10 mouse cellular contexts compared by ENCODE assay signal in genomic region chr2:68978660-68979604, GRCm38 (mm10).
DNase-seq lines count a peak whose midpoint lies in the region; ATAC-seq and TF ChIP-seq lines count a peak whose summit lies in the region.
"Had no signal": no experiment of that assay in that cellular context is flagged by ENCODE, and none has a peak within 500 bp of the region (broad histone marks: within the 10 kb centered on the region; RNA-seq: fewer than 3 reads in every experiment).

No protein-coding gene starts in this region.

- peaks cover 18% of the 10 kb centered on the region; the same call in 1 of the 2 replicates for H3K4me1 ChIP-seq in lung, embryonic 14.5 days (ENCODE audit: insufficient read depth)
- peaks cover 7% of the 10 kb centered on the region; the same call in 1 of the 2 replicates for H3K4me1 ChIP-seq in lung, postnatal 0 days (ENCODE audit: insufficient read depth, low read depth, low read length)
- H3K4me1 ChIP-seq in embryonic facial prominence, embryonic 10.5 days = peaks cover 40% of the 10 kb centered on the region
- H3K4me1 ChIP-seq in intestine, embryonic 16.5 days (ENCODE audit: control insufficient read depth, insufficient read depth, low read length) = peaks cover 22% of the 10 kb centered on the region

- H3K9me3 ChIP-seq in lung, embryonic 14.5 days (ENCODE audit: low read depth, low read length) = no peaks in the 10 kb centered on the region
- no peaks in the 10 kb centered on the region for H3K9me3 ChIP-seq in lung, postnatal 0 days (ENCODE audit: low read length)
- no peaks in the 10 kb centered on the region for H3K9me3 ChIP-seq in embryonic facial prominence, embryonic 10.5 days
- H3K9me3 ChIP-seq in intestine, embryonic 16.5 days (ENCODE audit: control insufficient read depth, low read length) = no peaks in the 10 kb centered on the region
- H3K9me3 ChIP-seq: limb, embryonic 13.5 days; neural tube, embryonic 12.5 days had no signal

- H3K4me3 ChIP-seq in lung, embryonic 14.5 days (ENCODE audit: low read depth, low read length) = no peak overlapping the region
- no peak overlapping the region for H3K4me3 ChIP-seq in lung, postnatal 0 days (ENCODE audit: low read depth, low read length)
- no peak overlapping the region for H3K4me3 ChIP-seq in embryonic facial prominence, embryonic 10.5 days
- H3K4me3 ChIP-seq in intestine, embryonic 16.5 days (ENCODE audit: low read length) = no peak overlapping the region
- H3K4me3 ChIP-seq: limb, embryonic 13.5 days; neural tube, embryonic 12.5 days had no signal

- DNase-seq in lung, embryonic 14.5 days = no peak
- no peak for DNase-seq in lung, postnatal 0 days (ENCODE audit: low spot score)
- no peak for DNase-seq in embryonic facial prominence, embryonic 10.5 days (ENCODE audit: low spot score)
- DNase-seq in heart, adult 18-20 months = no peak
- no peak for DNase-seq in right cerebral cortex, postnatal 25 days

- H3K27ac ChIP-seq in lung, embryonic 14.5 days (ENCODE audit: low read depth) = no peak overlapping the region
- no peak overlapping the region for H3K27ac ChIP-seq in lung, postnatal 0 days (ENCODE audit: low read length)
- peak overlapping the region; percentile 30; the same call in 1 of the 2 replicates for H3K27ac ChIP-seq in embryonic facial prominence, embryonic 10.5 days (replicated peaks)
- peak overlapping the region; percentile 51; the same call in 1 of the 2 replicates for H3K27ac ChIP-seq in intestine, embryonic 16.5 days (ENCODE audit: low read length)
- H3K27ac ChIP-seq: limb, embryonic 13.5 days; neural tube, embryonic 12.5 days had no signal

- H3K27me3 ChIP-seq in lung, embryonic 14.5 days (ENCODE audit: insufficient read depth, low read length) = no peaks in the 10 kb centered on the region
- no peaks in the 10 kb centered on the region for H3K27me3 ChIP-seq in lung, postnatal 0 days (replicated peaks; ENCODE audit: insufficient read depth, low read length)
- H3K27me3 ChIP-seq in embryonic facial prominence, embryonic 10.5 days (replicated peaks; ENCODE audit: low read depth, poor library complexity, severe bottlenecking) = peaks cover 7% of the 10 kb centered on the region; the same call in 1 of the 2 replicates
- H3K27me3 ChIP-seq in intestine, embryonic 16.5 days (replicated peaks; ENCODE audit: control insufficient read depth, insufficient read depth, low read length) = no peaks in the 10 kb centered on the region
- H3K27me3 ChIP-seq: limb, embryonic 13.5 days; neural tube, embryonic 12.5 days had no signal

- H3K4me2 ChIP-seq in lung, embryonic 14.5 days = no peak overlapping the region
- H3K4me2 ChIP-seq in lung, postnatal 0 days (replicated peaks; ENCODE audit: low read depth, low read length) = no peak overlapping the region
- H3K4me2 ChIP-seq in intestine, embryonic 16.5 days (ENCODE audit: low read depth, low read length) = no peak overlapping the region
- H3K4me2 ChIP-seq: limb, embryonic 13.5 days; neural tube, embryonic 12.5 days had no signal

- WGBS in lung, embryonic 14.5 days = 47% methylated on average over 12 of the region's 12 CpGs
- WGBS in lung, postnatal 0 days = 61% methylated on average over 12 of the region's 12 CpGs
- 80% methylated on average over 12 of the region's 12 CpGs for WGBS in embryonic facial prominence, embryonic 10.5 days
- WGBS in intestine, embryonic 16.5 days = 60% methylated on average over 12 of the region's 12 CpGs

- no peak overlapping the region for H3K9ac ChIP-seq in lung, embryonic 14.5 days
- no peak overlapping the region for H3K9ac ChIP-seq in lung, postnatal 0 days (replicated peaks; ENCODE audit: low read depth)
- H3K9ac ChIP-seq in intestine, embryonic 16.5 days (ENCODE audit: low read depth, low read length) = no peak overlapping the region
- H3K9ac ChIP-seq: limb, embryonic 13.5 days; neural tube, embryonic 12.5 days had no signal

- peak; percentile 15; the same call in 1 of the 2 replicates for ATAC-seq in lung, embryonic 14.5 days (ENCODE audit: insufficient read depth)
- no peak for ATAC-seq in lung, postnatal 0 days
- peak; percentile 66 for ATAC-seq in intestine, embryonic 16.5 days
- peak; percentile 70; the same call in 1 of the 2 replicates for ATAC-seq in neutrophil, adult 5-6 weeks (ENCODE audit: extremely low read depth, insufficient number of reproducible peaks, low FRiP score, poor library complexity, severe bottlenecking)
- ATAC-seq in erythroblast, adult 5-6 weeks (replicated peaks; ENCODE audit: low FRiP score, poor library complexity, severe bottlenecking) = no peak

- TF ChIP-seq CTCF in lung, embryonic 14.5 days (IDR thresholded peaks at IDR 0.05; ENCODE audit: low read depth) = no peak
- TF ChIP-seq CTCF in lung, postnatal 0 days (IDR thresholded peaks at IDR 0.05) = no peak

- no peak for TF ChIP-seq EP300 in lung, postnatal 0 days (IDR thresholded peaks at IDR 0.05)

- no peaks in the 10 kb centered on the region for H3K36me3 ChIP-seq in lung, embryonic 14.5 days (ENCODE audit: insufficient read depth)
- no peaks in the 10 kb centered on the region for H3K36me3 ChIP-seq in lung, postnatal 0 days (ENCODE audit: insufficient read depth, low read length)
- H3K36me3 ChIP-seq in embryonic facial prominence, embryonic 10.5 days (replicated peaks) = no peaks in the 10 kb centered on the region
- no peaks in the 10 kb centered on the region for H3K36me3 ChIP-seq in intestine, embryonic 16.5 days (ENCODE audit: control insufficient read depth, insufficient read depth, low read length)
- H3K36me3 ChIP-seq: limb, embryonic 13.5 days; neural tube, embryonic 12.5 days had no signal

Comparison
In these comparisons a context has a peak if more than half of its experiments do, and no peak if none do; other contexts are left out.
1. ATAC-seq: peak in lung, embryonic 14.5 days (single experiment), intestine, embryonic 16.5 days (single experiment) and neutrophil, adult 5-6 weeks (single experiment); none in lung, postnatal 0 days (single experiment) and erythroblast, adult 5-6 weeks (single experiment).
2. H3K27ac ChIP-seq: peak in embryonic facial prominence, embryonic 10.5 days (single experiment) and intestine, embryonic 16.5 days (single experiment); none in lung, embryonic 14.5 days (single experiment) and lung, postnatal 0 days (single experiment).